Mouse (Mus musculus) hindbrain, postnatal 0 days (tissue): Measurements from ENCODE around the gene Ranbp17. TPM values are rescaled to one million over a fixed set of nuclear protein-coding genes. Genes with fewer than 3 reads are reported as not detected.

ENCODE experiments used
- ATAC-seq: fragments of 200-750 bp; cut with Nextera tagmentation; 2 replicates; pipeline ENCODE4 v1.8.0; 2017; ENCODE audit warnings: mild to moderate bottlenecking, moderate TSS enrichment, moderate library complexity
- DNase-seq: peaks from one replicate; pipeline ENCODE4 v3.0.0-alpha.2; 2015; ENCODE audit warnings: low spot score
- H3K27ac ChIP-seq: fragments of 300-500 bp; sonication (generic); 2 replicates; pipeline ENCODE4 v1.5.1; 2014; ENCODE audit warnings: mild to moderate bottlenecking
- H3K27me3 ChIP-seq: fragments of 300-500 bp; sonication (generic); 2 replicates; pipeline ENCODE4 v1.6.1; 2014; ENCODE audit warnings: low read length, mixed read lengths; ENCODE audit not compliant: insufficient read depth
- H3K36me3 ChIP-seq: fragments of 300-500 bp; sonication (generic); 2 replicates; pipeline ENCODE4 v1.6.1; 2014; ENCODE audit warnings: low read length, mixed read lengths; ENCODE audit not compliant: insufficient read depth
- H3K4me1 ChIP-seq: fragments of 300-500 bp; sonication (generic); 2 replicates; pipeline ENCODE4 v1.6.1; 2014; ENCODE audit warnings: antibody characterized with exemption, low read length, mixed read lengths; ENCODE audit not compliant: insufficient read depth
- H3K4me2 ChIP-seq: fragments of 300-500 bp; sonication (generic); 2 replicates; pipeline ENCODE4 v1.6.1; 2014; ENCODE audit warnings: low read depth, mild to moderate bottlenecking, low read length, moderate library complexity, mixed read lengths
- H3K4me3 ChIP-seq: fragments of 300-500 bp; sonication (generic); 2 replicates; pipeline ENCODE4 v1.5.1; 2014; ENCODE audit warnings: low read length
- H3K9ac ChIP-seq: fragments of 300-500 bp; sonication (generic); replicated peaks from 2 replicates; pipeline ENCODE4 v1.6.1; 2014; ENCODE audit warnings: mild to moderate bottlenecking, low read length, moderate library complexity, mixed read lengths
- H3K9me3 ChIP-seq: fragments of 300-500 bp; sonication (generic); 2 replicates; pipeline ENCODE4 v1.6.1; 2016; ENCODE audit warnings: low read length, mixed read lengths
- CTCF ChIP-seq: IDR thresholded peaks from 2 replicates; pipeline ENCODE4 v1.5.1; 2016; ENCODE audit warnings: antibody characterized with exemption, control low read depth, low read depth
- WGBS: fragments of 180-500 bp; shearing (Covaris S2); extraction: QIAGEN DNeasy Blood & Tissue Kit; methylation state at CpG from one replicate; pipeline ENCODE4 v1.1.7; 2014; 5-methylcytosine and 5-hydroxymethylcytosine counted together
- polyA plus RNA-seq: library from polyadenylated mRNA; unstranded; fragments of >200 nt; fragmentation: Nextera tagmentation; extraction: Ambion mirVana; gene quantifications from 2 replicates; pipeline ENCODE4 v1.2.1, GENCODE M21; 2015
- total RNA-seq: library from RNA; depleted of rRNA; stranded (reverse); fragments of >200 nt; gene quantifications from 2 replicates; pipeline ENCODE4 v1.2.3, GENCODE M21; 2014

Ranbp17 gene
- total and polyA plus RNA-seq, 2 experiments from 2014 or later, result 6.5 to 10.0 TPM

- peak overlapping the region; percentile 28; the same call in 1 of the 2 replicates for H3K9ac ChIP-seq
- peak overlapping the region; percentile 60; the same call in 1 of the 2 replicates for H3K27ac ChIP-seq
- TF ChIP-seq CTCF, result no peak
- H3K27me3 ChIP-seq, result peaks cover 55% of the 10 kb centered on the region
- DNase-seq (no peak), ATAC-seq (no peak)
- peak overlapping the region; percentile 41 for H3K4me2 ChIP-seq
- H3K4me3 ChIP-seq, result peak overlapping the region; percentile 40
- 2% methylated on average over 18 of the region's 18 CpGs for WGBS
- no peaks in the 10 kb centered on the region for H3K4me1 ChIP-seq
- H3K36me3 ChIP-seq, result no peaks in the 10 kb centered on the region
- no peaks in the 10 kb centered on the region for H3K9me3 ChIP-seq
Measured at GRCm38 (mm10) chr11:33204329-33204705, 309.2 kb downstream of the Ranbp17 start.

DNA sequence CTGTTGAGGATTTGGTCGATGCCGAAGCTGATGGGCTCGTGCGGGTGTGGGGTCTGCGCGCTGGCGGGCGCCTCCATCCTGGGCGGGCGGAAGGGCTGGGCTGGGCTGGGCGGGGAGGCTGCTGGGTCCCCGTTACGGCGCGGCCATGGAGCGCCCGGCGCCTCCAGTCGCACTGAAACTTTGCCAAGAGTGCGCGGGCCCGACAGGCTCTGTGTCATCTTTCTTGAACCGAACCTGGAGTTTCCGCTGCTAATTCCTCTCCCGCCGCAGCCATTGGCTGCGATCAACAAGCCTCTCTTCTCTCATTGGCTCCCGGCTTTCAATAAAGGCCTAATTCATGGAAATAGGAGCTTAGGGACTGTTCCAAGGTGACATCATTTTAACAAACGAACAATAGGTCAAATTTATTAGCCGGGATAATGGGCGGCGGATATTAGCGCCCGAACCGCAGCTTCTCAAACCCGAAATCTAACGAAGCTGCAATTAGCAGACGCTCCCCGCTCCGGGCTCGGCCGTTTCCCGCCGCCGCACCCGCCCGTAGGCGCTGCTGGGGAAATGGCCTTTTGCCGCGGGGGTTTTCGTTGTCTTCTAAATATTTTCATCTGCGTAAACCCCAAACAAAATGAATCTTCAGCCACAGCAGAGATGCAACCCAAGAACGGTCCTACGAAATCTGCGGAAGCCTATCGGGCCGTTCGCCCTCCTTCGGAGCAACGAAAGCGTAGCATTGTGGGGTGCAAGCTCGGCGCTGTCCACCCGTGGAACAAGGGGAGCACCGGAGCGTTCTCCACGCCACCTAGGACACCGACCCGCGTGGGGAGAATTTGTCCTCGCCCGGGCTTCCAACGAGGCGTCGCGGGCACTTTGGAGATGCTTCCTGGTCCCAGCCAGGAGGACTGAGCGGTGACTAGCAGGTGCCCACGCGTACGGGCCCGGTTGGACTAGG, 309.9 kb downstream of the Ranbp17 start, which contains the start of gene Tlx3:
Gene Tlx3 (minus strand): TSS at position 207 of the 946 bp plus-strand sequence.
- DNase-seq, result peak; percentile 83
- no peak for TF ChIP-seq CTCF
- no peaks in the 10 kb centered on the region for H3K36me3 ChIP-seq
- 1% methylated on average over 81 of the region's 81 CpGs for WGBS
- H3K4me3 ChIP-seq, result peak within 1 kb of the TSS; percentile 40
- H3K27ac ChIP-seq, result peak within 1 kb of the TSS; percentile 75
- peak; percentile 64 for ATAC-seq
- peak within 1 kb of the TSS; percentile 51 for H3K9ac ChIP-seq
- peaks cover 62% of the 10 kb centered on the region for H3K27me3 ChIP-seq
- peak within 1 kb of the TSS; percentile 41 for H3K4me2 ChIP-seq
- no peaks in the 10 kb centered on the region for H3K4me1 ChIP-seq
- no peaks in the 10 kb centered on the region for H3K9me3 ChIP-seq

DNA sequence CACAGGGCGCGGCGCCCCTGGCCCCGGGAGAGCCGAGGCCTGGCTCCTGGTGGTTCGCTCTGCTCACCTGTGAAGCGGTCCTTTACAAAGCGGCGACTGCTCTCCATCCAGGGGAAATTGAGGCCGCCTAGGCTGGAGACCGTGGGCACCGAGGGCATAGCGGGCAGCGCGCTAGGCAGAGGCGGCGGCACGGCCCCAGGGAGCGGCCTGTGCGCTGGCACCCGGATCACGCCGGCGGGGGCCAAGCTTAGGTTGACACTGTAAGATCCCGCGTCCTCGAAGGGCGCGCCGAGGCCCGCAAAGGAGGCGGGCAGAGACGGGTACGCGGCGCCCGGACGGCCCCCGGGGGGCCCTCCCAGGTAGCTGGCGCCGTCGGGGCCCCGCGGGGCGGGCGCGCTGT, 310.6 kb downstream of the Ranbp17 start:
- peak overlapping the region; percentile 51 for H3K9ac ChIP-seq
- peaks cover 66% of the 10 kb centered on the region for H3K27me3 ChIP-seq
- under 1% methylated on average over 47 of the region's 47 CpGs for WGBS
- DNase-seq (no peak), ATAC-seq (peak; percentile 4; the same call in 1 of the 2 replicates)
- TF ChIP-seq CTCF, result no peak
- no peaks in the 10 kb centered on the region for H3K4me1 ChIP-seq
- H3K4me2 ChIP-seq, result peak overlapping the region; percentile 41
- H3K36me3 ChIP-seq, result no peaks in the 10 kb centered on the region
- H3K9me3 ChIP-seq, result no peaks in the 10 kb centered on the region
- peak overlapping the region; percentile 75 for H3K27ac ChIP-seq
- H3K4me3 ChIP-seq, result peak overlapping the region; percentile 40

- no peaks in the 10 kb centered on the region for H3K36me3 ChIP-seq
- H3K9me3 ChIP-seq, result peaks cover 5% of the 10 kb centered on the region; the same call in 1 of the 2 replicates
- peak overlapping the region; percentile 41; the same call in 1 of the 2 replicates for H3K4me2 ChIP-seq
- H3K4me3 ChIP-seq, result peak overlapping the region; percentile 40
- WGBS, result 2% methylated on average over 37 of the region's 37 CpGs
- no peaks in the 10 kb centered on the region for H3K4me1 ChIP-seq
- DNase-seq (no peak), ATAC-seq (peak; percentile 11; the same call in 1 of the 2 replicates)
- peaks cover 70% of the 10 kb centered on the region for H3K27me3 ChIP-seq
- peak overlapping the region; percentile 51; the same call in 1 of the 2 replicates for H3K9ac ChIP-seq
- peak; percentile 48 for TF ChIP-seq CTCF
- H3K27ac ChIP-seq, result peak overlapping the region; percentile 75; the same call in 1 of the 2 replicates
Measured at GRCm38 (mm10) chr11:33202296-33202695, 311.2 kb downstream of the Ranbp17 start.

GRCm38 (mm10) chr11:33201626-33202010, 311.9 kb downstream of the Ranbp17 start:
- Histone ChIP-seq H3K4me1 (no peaks in the 10 kb centered on the region), H3K27ac (peak overlapping the region; percentile 75; the same call in 1 of the 2 replicates), H3K4me3 (peak overlapping the region; percentile 40), H3K9ac (peak overlapping the region; percentile 41), H3K27me3 (peaks cover 70% of the 10 kb centered on the region), H3K36me3 (no peaks in the 10 kb centered on the region), H3K4me2 (peak overlapping the region; percentile 40), H3K9me3 (peaks cover 8% of the 10 kb centered on the region; the same call in 1 of the 2 replicates)
- no peak for ATAC-seq
- WGBS, result 2% methylated on average over 19 of the region's 19 CpGs
- TF ChIP-seq CTCF, result no peak
- no peak for DNase-seq

DNA sequence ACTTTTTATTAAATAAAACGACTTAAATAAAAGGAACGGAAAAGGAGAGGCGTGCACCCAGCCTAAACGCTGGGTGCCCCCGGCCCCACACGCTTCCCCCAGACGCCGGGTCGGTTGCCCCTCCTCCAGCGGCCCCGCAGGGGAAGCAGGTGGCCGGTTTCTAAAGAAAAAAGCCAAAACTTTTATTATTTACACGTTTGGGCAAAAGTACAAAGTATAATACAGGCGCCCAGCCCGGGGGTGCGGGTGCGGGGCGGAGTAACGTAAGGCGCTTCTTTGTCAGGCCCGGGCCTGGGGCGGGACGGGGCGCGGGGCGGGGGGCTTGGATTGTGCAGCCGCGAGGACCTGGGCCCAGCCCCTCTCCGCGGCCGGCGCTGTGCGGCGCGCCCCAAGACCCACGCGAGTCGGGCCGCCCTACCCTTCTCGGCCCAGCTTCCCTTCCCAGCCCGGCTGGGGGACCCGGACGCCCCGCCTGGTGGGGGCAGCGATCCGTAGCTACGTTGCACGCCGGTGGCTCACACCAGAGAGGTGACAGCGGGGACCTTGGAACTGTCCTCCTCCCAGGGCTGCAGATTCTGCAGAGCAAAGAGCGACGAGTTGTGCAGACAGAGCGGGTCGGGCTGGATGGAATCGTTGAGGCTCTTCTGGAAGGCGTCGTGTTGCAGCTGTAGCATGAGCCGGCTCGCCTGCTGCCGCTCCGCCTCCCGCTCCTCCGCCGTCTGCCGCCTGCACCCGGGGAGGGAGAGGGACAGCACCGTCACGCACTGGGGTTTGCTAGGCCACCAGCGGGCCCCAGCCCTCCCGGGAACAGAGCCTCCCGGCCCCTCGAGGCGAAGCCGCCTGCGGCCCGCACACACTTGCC, 312.6 kb downstream of the Ranbp17 start:
- Histone ChIP-seq H3K4me1 (no peaks in the 10 kb centered on the region), H3K4me2 (peak overlapping the region; percentile 40), H3K4me3 (peak overlapping the region; percentile 40), H3K27ac (peak overlapping the region; percentile 75; the same call in 1 of the 2 replicates), H3K9me3 (peaks cover 8% of the 10 kb centered on the region; the same call in 1 of the 2 replicates), H3K36me3 (no peaks in the 10 kb centered on the region), H3K9ac (peak overlapping the region; percentile 41), H3K27me3 (peaks cover 70% of the 10 kb centered on the region)
- no peak for TF ChIP-seq CTCF
- DNase-seq (peak; percentile 53), ATAC-seq (0 out of 2 replicates have a peak, but pooled peaks have one; percentile 14)
- 1% methylated on average over 73 of the region's 76 CpGs for WGBS
